Mouse (Mus musculus): ENCODE results near the gene Tnip1.
A peak's percentile ranks its signal among the peaks of the same experiment; 100 is the strongest.
"Not testable (repeated sequence)": the region's sequence is repeated elsewhere in the genome, so short reads cannot be mapped to it uniquely, and the experiment has no call there.

The Tnip1 gene

GRCm38 (mm10) chr11:54972049-54972723 is 9.5 kb upstream of the Tnip1 start:
- peak; percentile 79 for DNase-seq (ENCODE audit: low spot score)

GRCm38 (mm10) chr11:54971365-54972048 is 8.8 kb upstream of the Tnip1 start:
- DNase-seq (ENCODE audit: low spot score): no peak

- no peak for DNase-seq (ENCODE audit: low spot score)
Observed at GRCm38 (mm10) chr11:54965234-54965633, 2.5 kb upstream of the Tnip1 start.

DNA sequence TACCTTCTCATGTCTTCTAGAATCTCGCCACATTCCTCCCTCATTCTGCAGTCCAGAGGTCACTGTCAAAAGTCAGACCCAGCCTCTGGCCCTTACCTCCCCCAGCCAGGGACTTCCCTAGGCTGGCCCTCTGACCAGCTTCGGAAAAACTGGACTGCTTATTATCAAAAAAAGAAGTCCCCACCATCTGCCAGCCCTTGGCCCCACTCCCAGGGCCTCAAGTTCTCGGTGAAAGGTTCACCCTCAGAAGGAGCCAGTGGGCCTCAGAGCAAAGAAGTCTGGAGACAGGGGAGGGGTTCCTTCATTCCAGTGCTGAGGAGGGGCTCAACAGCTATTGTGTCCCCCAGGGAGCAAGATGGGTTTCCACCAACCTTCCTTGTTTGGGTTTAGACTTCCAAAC is 796 bp downstream of the Tnip1 start:
- DNase-seq (ENCODE audit: low spot score): no peak

DNA sequence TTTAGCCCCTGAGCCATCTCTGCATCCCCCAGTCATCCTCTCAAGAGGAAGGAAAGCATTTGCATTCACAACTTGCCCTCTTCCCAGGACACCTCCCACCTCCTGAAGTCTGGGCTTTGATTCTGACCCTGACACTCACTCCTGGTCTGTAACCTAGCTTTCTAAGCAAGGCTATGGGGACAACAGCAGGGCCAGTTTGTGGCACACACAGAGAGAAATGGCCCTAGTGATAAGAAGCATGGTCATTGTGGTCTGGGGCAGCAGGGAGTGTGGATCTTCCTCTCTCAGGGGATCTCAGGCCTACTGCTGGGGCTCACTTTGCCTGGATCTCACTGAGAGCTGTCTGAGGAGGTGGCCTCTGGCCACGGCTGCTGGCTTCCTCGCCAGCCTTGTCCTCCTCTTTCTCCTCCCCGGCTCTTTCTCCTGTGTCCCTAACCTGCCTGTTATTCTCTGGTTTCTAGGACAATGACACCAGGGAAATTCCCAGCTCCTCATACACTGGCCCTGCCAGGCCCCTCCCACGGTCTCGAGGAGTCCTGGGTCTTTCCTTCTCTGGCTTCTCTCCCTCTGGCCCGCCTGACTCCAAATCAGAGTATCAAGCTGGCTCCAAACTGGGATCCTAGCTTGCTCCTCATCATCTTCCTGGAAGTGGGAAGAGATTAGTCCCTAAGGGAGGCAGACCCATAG is 1.4 kb downstream of the Tnip1 start:
- no peak for DNase-seq (ENCODE audit: low spot score)

- no peak for DNase-seq (ENCODE audit: low spot score)
Observed at GRCm38 (mm10) chr11:54960251-54960650, 2.5 kb downstream of the Tnip1 start.

DNA sequence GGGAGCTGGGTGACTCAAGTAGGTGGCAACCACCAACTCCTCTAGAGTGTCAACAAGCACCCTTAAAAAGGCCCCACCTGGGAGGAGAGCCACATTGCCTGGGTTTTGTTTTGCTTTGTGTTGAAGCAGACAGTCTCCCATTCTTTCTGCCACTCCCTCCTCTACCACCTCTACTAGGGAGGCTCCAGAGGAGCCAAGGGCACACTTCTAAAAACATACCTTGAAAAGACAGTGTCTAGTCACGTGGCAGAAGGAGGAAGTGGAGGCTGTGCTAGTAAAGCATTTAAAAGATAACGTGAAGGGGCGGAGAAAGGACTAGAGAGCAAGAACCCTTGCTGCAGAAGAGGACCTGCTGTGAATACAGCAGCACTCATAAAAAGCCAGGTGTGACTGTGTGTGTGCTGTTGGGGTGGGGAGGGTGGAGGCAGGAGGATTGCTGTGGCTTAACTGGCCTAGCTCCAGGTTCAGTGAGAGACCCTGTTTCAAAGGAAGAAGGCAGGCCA is 4.1 kb downstream of the Tnip1 start:
- peak; percentile 89 for DNase-seq (ENCODE audit: low spot score)

- DNase-seq (ENCODE audit: low spot score): not testable (repeated sequence)
Observed at GRCm38 (mm10) chr11:54957708-54958107, 5.0 kb downstream of the Tnip1 start.

DNA sequence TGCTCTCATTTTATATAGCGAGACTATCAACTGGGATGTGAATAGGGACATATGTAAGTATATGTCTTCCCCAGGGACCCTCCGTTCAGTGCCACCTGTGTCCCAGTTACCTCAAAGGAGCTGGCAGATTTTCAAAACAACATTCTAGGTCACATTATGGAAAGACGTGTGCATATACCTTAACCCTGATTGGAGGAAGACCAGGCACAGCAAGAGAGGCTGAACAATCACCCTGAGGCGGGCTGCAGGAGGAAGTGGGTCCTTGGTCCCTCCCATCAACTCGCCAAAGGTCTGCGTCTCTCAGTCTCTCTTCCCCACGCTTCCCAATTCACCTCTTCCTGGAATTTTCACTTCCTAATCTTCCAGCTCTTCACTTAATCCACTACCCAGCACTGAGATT is 5.8 kb downstream of the Tnip1 start:
- peak; percentile 79 for DNase-seq (ENCODE audit: low spot score)

- peak; percentile 98 for DNase-seq (ENCODE audit: low spot score)
Observed at GRCm38 (mm10) chr11:54955735-54956480, 6.8 kb downstream of the Tnip1 start.

- DNase-seq (ENCODE audit: low spot score): not testable (repeated sequence)
Observed at GRCm38 (mm10) chr11:54955400-54955734, 7.3 kb downstream of the Tnip1 start.

- DNase-seq (ENCODE audit: low spot score): no peak
Observed at GRCm38 (mm10) chr11:54954716-54955115, 8.0 kb downstream of the Tnip1 start.

GRCm38 (mm10) chr11:54953993-54954446 is 8.7 kb downstream of the Tnip1 start:
- DNase-seq (ENCODE audit: low spot score): peak; percentile 40

DNA sequence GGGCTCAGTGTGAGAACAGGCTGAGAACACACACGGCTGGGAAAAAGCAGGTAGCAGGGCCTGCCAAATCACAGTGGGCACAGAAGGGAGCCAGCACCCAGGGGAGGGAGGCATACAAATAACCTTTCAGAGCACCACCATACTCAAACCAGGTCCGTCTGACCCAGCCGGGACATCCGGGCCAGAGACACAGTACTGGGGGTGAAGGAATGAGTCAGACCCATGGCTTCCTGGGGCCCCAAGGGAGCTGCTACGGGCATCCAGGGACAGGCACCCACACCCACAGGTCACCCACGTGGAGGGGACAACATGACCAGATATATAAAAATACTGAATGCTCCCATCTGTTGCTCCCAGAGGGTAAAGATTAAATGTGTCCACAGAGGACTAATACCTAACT is 10.1 kb downstream of the Tnip1 start:
- DNase-seq (ENCODE audit: low spot score): no peak

- no peak for DNase-seq (ENCODE audit: low spot score)
Observed at GRCm38 (mm10) chr11:54950684-54951083, 12.0 kb downstream of the Tnip1 start.

GRCm38 (mm10) chr11:54949717-54950116 is 13.0 kb downstream of the Tnip1 start:
- DNase-seq (ENCODE audit: low spot score): no peak

DNA sequence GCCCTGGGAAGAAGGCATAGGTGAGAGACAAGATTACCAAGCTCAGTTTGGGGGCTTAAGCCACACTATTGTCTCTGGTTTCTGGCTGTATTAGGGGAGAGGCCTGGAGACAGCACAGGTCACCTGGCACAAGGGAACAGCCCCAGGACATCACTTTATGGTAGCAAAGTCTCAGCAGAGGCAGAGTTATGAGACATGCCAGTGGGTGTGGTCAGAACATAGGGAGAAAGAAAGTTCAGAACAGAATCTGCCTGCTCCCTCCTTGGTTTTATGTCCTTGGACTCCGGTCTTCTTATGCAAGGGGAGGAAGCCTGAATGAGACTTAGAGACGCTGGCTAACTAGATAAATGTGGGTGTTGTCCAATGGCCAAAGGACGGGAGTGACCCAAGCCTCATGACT is 18.0 kb downstream of the Tnip1 start:
- DNase-seq (ENCODE audit: low spot score): no peak

DNA sequence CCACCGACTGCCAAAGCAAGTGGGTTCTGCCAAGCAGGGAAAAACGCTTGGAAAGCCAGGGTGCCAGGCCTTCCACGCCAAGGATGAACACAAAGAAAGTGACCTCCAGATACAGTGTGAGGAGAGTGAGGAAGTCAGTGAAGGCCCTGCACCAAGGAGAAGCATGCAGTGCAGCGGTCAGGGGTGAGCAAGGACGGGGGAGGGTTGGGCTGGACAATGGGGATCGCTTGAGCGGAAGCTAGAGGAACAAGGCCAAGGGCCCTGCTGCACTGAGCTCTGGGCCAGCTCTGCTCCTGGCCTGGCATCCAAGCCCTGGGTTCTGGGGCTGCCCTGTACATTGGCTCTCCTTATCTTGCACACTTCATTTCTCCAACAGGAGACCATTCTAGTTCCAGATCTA is 22.7 kb downstream of the Tnip1 start:
- DNase-seq (ENCODE audit: low spot score): no peak

GRCm38 (mm10) chr11:54939501-54939900 is 23.2 kb downstream of the Tnip1 start:
- DNase-seq (ENCODE audit: low spot score): no peak

GRCm38 (mm10) chr11:54936771-54937140 is 26.0 kb downstream of the Tnip1 start:
- peak; percentile 22 for DNase-seq (ENCODE audit: low spot score)

DNA sequence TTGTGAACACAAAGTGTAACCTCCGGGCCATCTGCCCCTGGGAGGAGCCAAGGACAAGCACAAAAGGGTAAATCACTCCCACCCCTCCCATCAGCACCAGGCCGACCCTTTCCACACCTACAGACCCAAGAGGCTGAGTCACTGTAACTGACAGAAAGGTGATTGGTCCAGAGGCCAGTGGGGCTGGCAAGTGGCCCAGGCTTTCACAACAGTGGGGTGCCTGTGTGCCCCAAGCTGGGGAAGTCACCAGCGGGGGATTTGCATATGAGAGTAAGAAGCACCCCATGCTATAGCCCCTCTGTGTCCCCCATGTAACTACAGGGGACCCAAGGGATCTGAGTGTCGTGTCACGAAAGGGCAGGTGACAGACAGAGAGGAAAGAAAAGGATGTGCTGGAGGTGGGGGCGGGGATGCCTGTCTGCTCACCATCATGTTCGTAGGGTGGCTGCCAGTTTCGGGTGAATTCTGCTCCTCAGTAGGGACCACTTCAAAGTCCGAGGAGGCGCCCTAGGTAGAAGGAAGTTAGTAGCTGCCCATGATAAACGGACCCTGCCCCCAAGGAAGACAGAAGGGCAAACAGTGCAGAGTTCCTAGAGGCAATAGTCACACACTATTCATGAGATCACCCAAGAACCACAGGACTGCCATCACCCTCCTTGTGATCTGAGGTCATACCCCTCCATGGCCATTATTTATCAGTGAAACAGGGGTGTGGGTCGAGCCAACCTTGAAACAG is 26.5 kb downstream of the Tnip1 start:
- DNase-seq (ENCODE audit: low spot score): peak; percentile 20

GRCm38 (mm10) chr11:54934198-54934597 is 28.5 kb downstream of the Tnip1 start:
- no peak for DNase-seq (ENCODE audit: low spot score)

Measured in T-cell, adult 2 months (primary cell).